Mouse (Mus musculus) right cerebral cortex, adult 2 months (tissue): ENCODE results near the gene C5ar1.

Experiments
- DNase-seq, 2 experiments: peaks; one replicate each; pipeline ENCODE4 v3.0.0; 2021 to 2022; ENCODE audit warnings: low spot score in 2 of 2

C5ar1 gene

DNA sequence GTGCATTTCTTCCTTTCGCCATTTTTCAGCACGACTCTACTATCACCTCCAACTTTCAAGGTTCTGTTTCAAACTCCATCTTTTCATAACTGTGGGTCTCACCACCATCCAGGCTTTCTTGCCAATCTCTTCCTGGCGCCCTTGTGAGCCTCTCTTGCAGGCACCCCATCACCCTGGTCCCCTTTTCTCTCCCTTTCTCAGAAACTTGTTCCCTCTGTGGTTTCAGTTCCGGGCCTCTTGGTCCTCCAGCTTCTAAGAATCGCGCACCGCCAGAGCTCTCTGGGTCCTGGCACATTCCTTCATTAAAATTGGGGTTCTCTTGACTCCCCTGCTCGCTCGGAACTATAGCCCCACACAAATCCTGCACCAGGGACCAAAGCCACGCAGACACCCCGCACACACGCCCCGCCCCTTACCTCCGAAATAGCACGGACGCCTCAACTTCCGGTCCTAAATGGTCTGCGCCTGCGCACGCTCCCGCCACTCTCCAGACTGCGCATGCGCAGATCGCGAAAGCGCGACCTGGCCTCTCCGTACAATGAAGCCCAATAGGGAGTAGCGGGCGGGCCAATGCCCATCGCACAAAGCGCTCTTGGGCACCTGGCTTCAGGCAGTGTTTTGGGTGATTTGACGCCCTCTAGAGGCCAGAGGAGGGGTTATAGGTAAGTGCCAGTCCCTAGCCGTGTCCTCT lies 37.6 kb downstream of the C5ar1 start, which contains the start of gene Dhx34:
Dhx34 (minus strand) TSS at position 456 of the 691 bp plus-strand sequence.
- peak; percentile 95 to 96 for DNase-seq

DNA sequence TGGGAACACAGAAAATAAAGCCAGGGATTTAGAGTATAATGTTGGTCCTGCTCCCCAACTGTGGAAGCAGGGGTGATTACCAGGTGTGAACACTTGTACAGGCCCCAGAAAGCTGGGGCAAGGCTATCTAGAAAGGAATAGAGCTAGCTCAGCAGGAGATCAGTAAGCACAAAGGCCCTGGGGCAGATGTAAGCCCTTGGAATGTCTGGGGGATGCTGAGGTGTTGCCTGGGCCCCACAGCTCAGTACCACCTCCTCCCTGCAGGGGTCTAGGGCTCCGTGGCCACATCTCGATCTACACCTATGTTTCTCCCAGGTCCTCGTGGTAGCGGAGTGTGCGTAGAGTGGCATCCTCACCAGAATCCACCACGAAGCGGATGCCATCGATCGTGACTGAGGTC lies 45.4 kb downstream of the C5ar1 start:
- DNase-seq: no peak

DNA sequence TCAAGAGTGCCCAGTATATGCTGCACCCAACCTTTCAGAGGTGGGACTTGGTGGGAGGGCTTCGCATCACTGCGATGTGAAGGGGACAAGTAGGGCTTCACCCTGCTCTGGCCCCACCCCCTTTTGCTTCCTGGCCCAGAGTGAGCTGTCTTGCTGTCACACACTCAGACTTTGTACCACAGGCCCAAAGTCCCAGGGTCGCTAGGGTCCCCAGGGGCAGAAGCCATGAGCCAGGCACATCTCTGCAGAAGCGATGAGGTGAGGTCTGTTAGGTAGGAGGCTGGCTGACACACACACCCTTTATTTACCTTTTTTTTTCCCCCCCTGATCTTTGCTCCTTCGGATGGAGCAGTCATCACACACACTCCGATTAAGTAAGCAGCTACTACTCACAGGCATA lies 46.1 kb downstream of the C5ar1 start:
- no peak for DNase-seq

DNA sequence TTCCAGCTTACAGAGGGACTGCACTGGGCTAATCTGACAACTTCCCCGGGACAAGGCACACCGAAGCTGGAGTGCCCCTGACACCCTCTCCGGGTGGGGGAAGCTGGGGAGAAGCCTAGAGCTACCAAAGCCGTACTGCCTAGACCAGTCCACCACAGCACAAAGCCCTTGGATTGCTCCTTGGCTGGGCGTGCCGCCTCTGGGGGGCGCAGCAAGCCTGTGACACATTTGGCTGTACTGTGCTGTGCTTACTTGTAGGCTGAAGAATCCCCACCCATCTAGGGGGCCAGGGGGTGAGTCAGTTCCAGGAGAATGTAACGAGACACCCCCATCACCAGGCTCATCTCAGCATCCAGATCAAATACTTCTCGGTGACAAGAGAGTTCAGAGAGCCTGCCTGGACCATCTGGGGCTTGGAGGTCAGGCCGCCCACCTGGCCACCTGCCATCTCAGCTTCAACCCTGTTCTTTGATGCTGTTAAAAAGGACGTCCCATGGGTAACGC lies 48.4 kb downstream of the C5ar1 start:
- no peak for DNase-seq

DNA sequence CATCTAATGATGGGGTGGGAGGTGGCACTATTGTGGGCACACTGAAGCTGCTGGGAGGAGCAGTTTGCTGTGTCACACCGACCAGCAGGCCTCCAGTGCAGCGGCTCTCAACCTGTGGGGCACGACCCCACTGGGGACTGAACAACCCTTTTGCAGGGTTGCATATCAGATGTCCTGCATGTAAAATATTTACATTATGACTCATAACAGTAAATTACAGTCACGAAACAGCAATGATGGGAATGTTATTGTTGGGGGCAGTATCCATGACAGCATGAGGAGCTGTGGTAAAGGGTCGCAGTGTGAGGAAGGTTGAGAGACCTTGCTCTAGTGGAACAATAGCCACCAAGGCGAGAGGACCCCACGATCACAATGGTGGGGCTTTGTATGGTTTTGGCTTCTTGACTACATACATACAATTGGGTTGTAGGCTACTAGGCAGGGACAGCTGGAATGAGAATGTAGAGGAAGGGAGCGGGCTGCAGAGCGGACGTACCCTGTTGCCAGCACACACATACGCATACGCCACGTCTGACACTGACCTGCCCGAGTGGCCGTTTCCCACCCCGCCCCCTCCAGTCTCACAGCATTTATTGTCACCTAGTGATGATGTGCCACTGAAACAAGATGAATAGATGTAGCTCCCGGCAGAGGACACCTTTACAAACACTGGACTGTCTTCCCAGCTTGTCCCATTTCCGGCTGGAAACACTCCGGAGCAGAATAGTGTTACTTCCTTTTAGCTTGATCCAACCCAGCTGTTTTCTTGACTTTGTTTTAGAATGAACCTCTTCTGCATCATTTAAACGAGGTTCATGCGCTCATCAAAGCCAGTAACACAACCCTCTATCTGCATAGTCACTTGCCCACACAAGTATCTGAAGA lies 50.3 kb downstream of the C5ar1 start:
- DNase-seq: no peak

DNA sequence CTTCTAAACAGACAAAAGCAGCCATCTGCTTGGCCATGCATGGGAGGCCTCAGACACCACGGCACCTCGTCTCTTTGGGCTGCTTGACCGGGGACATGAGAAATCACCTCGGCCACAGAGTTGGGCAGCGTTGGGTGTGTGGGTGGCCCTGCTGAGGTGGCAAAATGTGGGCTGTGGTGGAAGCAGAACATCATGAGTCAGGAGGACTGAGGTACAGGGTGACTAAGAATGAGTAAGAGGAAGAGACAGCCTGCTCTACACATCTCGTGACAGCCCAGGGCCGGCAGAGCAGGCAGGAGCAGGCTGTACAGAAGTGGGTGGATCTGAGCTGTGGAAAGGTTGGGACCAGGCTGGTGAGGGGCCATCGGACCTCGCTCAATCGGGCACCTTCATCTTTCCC lies 51.8 kb downstream of the C5ar1 start:
- DNase-seq: peak; percentile 66 to 71

DNA sequence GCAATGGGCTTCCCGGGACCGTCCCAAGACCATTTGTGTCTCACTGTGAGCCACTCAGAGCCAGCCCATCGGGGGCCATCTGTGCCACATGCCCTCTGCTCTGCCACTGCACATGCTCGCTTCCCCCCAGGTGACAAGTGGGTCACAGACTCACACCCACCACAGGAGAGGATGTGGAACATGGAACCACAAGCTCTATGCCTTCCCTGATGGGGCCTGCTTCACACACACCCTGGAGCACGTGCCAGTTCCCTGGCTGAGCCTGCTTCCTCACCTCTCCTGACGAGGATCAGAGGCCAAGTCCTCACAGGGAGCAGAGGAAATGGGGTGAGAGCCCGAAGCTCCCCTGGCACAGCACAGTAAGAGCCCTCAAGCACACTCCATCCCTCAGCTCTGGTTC lies 52.3 kb downstream of the C5ar1 start:
- DNase-seq: no peak

DNA sequence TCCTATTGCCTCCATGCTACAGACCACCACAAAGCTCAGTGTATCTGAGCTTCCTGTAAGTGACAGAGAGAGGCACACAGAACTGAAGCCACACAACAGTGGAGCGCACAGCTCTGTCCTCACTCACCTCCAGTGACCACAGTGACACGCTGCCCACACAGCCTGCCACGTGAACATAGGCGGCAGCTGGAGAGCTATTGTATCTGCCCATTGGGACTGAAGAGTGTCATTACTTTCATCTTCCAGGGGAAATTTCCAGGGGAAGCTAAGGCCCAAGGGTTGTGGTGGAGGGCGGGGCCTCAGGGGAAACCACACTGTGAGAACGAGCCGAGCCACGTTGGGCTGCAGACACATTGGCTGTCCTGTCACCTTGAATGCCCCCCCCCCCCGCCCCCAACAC lies 54.5 kb downstream of the C5ar1 start:
- DNase-seq: no peak

DNA sequence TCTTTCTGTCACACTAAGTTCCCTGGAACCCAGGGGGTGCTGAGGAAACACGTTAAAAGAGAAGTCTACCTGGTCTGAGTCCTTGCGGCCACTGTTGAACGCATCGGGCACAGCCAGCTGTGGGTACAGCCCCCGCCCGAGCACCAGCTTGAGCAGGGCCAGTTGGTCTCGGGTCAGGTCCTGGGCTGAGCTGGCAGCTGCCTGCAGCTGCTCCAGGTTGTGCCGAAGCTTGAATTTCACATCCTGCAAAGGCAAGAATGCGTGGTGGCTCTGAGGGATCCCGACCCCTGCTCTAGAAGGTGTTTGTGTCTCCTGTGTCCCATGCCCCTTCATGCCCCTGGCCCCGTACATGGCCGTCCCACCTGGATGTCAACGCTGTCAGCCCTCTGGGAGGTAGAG lies 55.8 kb downstream of the C5ar1 start:
- no peak for DNase-seq

DNA sequence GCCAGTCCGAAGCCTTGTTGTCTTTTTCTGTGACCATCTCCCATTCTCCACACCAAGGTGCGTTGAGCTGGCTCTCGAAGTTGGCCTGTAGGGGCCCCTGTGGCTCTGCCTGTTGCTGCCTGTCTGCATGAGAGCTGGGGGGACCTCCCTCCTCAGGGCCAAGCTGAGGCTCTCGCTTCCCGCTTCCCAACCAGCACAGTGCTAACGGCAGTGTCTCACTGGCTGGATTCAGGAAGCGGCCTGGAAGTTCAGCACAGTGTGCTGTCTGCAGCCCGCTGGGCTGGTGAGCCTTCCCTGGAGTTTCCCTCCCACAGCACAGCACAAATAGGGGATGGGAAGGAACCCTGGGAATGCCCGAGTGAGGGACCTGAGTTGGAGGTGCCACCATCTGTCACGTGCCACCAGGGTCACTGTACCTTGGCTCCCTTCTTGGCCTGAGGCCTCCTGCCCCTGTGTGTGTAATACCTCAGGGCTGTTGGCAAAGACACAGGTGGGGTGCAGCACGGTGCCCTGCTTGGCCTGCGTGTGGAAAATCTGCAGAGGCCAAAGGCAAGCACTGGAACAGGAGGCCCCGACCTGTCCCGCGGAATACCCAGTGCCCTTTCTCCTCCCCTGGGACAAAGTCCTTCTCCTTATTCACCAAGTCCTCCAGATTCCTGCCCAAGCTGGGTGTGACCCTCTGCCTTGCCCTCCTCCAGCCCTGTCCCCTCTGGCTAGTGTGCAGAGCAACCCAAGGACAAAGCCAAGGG lies 56.4 kb downstream of the C5ar1 start:
- DNase-seq: no peak

DNA sequence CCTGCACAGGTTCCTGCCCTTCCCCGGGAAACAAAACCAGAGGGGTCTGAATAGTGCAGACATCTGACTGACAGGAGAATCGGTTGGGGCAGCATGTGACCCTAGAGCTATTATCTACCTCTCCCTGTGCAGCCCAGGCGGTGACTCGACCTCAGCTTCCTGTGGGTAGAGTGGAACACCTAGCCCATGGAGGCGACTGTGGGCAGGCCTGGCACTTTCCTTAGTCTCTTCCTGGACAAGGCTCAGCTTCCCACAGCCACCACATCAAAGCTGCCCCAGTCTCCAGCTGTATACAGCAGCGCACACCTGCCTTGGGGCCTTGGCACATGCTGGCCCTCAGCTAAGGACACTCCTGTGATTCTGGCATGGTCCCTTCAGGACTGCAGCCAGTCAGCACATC lies 58.2 kb downstream of the C5ar1 start:
- no peak for DNase-seq

DNA sequence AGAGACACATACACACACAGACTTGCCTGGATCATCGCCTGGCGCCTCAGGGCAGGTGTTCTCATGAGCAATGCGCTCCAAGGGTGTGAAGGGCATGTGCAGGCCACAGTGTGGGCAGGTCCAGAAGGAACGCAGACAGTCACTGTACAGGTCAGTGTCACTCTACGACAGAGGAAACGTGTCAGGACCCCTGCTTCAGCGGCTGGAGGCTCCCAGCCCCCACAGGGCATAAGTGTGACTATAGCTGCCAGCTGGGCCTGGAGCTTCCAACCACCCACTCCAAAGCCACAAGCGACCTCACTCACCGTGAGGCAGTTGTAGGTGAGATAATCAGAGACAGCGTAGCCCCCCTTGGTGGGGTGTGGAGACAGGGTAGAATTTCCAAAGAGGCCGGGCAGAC lies 60.8 kb downstream of the C5ar1 start:
- DNase-seq: no peak

DNA sequence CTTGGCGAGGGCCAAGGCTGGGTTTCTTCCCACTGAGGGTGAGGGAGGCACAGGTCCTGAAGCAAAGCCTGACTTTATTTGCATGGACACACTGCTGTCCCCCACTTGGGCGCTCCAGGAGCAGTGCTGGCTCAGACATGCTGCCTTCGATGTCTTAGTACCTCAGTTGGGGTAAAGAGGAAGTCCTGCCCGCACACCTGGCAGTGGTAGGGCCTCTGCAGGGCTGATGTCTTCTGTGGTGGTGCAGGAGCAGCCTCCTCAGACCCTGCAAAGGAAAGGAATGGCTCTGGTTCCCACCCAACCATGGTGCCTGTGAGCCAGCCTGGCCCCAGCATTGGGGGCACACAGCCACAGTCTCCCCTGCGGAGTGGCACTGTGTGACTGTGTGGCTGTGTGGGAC lies 62.2 kb downstream of the C5ar1 start:
- DNase-seq: no peak
